In genomic region chr12:13211746-13212482, GRCm38 (mm10) we compare ENCODE assay signal across 8 mouse cellular contexts. TPM values are rescaled to one million over a fixed set of nuclear protein-coding genes. Genes with fewer than 3 reads are reported as not detected.
DNase-seq lines count a peak whose midpoint lies in the region; ATAC-seq lines count a peak whose summit lies in the region.

No protein-coding gene starts in this region.

- H3K36me3 ChIP-seq in kidney, embryonic 16.5 days (ENCODE audit: insufficient read depth, low read length): no peaks in the 10 kb centered on the region
- peaks cover 3% of the 10 kb centered on the region; the same call in 1 of the 2 replicates for H3K36me3 ChIP-seq in limb, embryonic 10.5 days
- peaks cover 3% of the 10 kb centered on the region; the same call in 1 of the 2 replicates for H3K36me3 ChIP-seq in hindbrain, embryonic 13.5 days

- no peaks in the 10 kb centered on the region for H3K9me3 ChIP-seq in kidney, embryonic 16.5 days (ENCODE audit: low read length)
- no peaks in the 10 kb centered on the region for H3K9me3 ChIP-seq in limb, embryonic 10.5 days (replicated peaks)
- no peaks in the 10 kb centered on the region for H3K9me3 ChIP-seq in hindbrain, embryonic 13.5 days

- peak; percentile 24 to 32 for DNase-seq in cerebellum, postnatal 14 days
- peak; percentile 25 for DNase-seq in adrenal gland, adult 8-10 months
- peak; percentile 97 for DNase-seq in heart, adult 11 months
- peak; percentile 29 for DNase-seq in limb, embryonic 10.5 days (ENCODE audit: low spot score)

- H3K27me3 ChIP-seq in kidney, embryonic 16.5 days (ENCODE audit: insufficient read depth, low read length): no peaks in the 10 kb centered on the region
- no peaks in the 10 kb centered on the region for H3K27me3 ChIP-seq in limb, embryonic 10.5 days (ENCODE audit: low read depth, poor library complexity, severe bottlenecking)
- H3K27me3 ChIP-seq in hindbrain, embryonic 13.5 days: peaks cover 5% of the 10 kb centered on the region; the same call in 1 of the 2 replicates

- H3K27ac ChIP-seq in kidney, embryonic 16.5 days (ENCODE audit: low read length): peak overlapping the region; percentile 24
- peak overlapping the region; percentile 66 for H3K27ac ChIP-seq in limb, embryonic 10.5 days
- no peak overlapping the region for H3K27ac ChIP-seq in hindbrain, embryonic 13.5 days

- peaks cover 42% of the 10 kb centered on the region for H3K4me1 ChIP-seq in kidney, embryonic 16.5 days (ENCODE audit: insufficient read depth, low read length)
- H3K4me1 ChIP-seq in limb, embryonic 10.5 days: peaks cover 36% of the 10 kb centered on the region
- peaks cover 18% of the 10 kb centered on the region for H3K4me1 ChIP-seq in hindbrain, embryonic 13.5 days (replicated peaks)

- no peak overlapping the region for H3K4me3 ChIP-seq in kidney, embryonic 16.5 days (ENCODE audit: low read length)
- H3K4me3 ChIP-seq in limb, embryonic 10.5 days: no peak overlapping the region
- H3K4me3 ChIP-seq in hindbrain, embryonic 13.5 days: no peak overlapping the region

- no peak overlapping the region for H3K4me2 ChIP-seq in kidney, embryonic 16.5 days (replicated peaks; ENCODE audit: low read depth, low read length)
- no peak overlapping the region for H3K4me2 ChIP-seq in hindbrain, embryonic 13.5 days

- ATAC-seq in cerebellum, adult (ENCODE audit: insufficient number of reproducible peaks, low FRiP score, low TSS enrichment): no peak
- ATAC-seq in kidney, embryonic 16.5 days (ENCODE audit: low FRiP score, low TSS enrichment): peak; percentile 24; the same call in 1 of the 2 replicates
- ATAC-seq in erythroblast, adult 5-6 weeks (replicated peaks; ENCODE audit: low FRiP score, poor library complexity, severe bottlenecking): no peak
- no peak for ATAC-seq in hindbrain, embryonic 13.5 days (ENCODE audit: low FRiP score)

- 36% methylated on average over 11 of the region's 11 CpGs for WGBS in kidney, embryonic 16.5 days
- 76% methylated on average over 11 of the region's 11 CpGs for WGBS in limb, embryonic 10.5 days
- WGBS in hindbrain, embryonic 13.5 days: 70% methylated on average over 11 of the region's 11 CpGs

- 0 out of 2 replicates have a peak overlapping the region, but pooled peaks have one; percentile 19 for H3K9ac ChIP-seq in kidney, embryonic 16.5 days (replicated peaks; ENCODE audit: low read length)
- H3K9ac ChIP-seq in hindbrain, embryonic 13.5 days: no peak overlapping the region

RNA-seq across cellular contexts. Expression of gene Ddx1, which starts 37.1 kb away (rescaled TPM):
- total RNA-seq in adrenal gland, adult 8-10 months (2022): 10 to 100 TPM; 85.9 to 96.7 (median 88.0) TPM
- polyA plus RNA-seq in kidney, embryonic 16.5 days (2015; fragmentation: Nextera tagmentation; extraction: Ambion mirVana): 151 and 156 TPM in 2 replicates
- polyA plus RNA-seq in limb, embryonic 10.5 days (2016; fragmentation: Nextera tagmentation; extraction: Ambion mirVana): 199 and 208 TPM in 2 replicates
- 10.4 and 30.9 TPM in 2 replicates for total RNA-seq in erythroblast, adult 5-6 weeks (2015; ENCODE audit: low replicate concordance)
- total RNA-seq in erythroblast, adult 5-6 weeks (2017; ENCODE audit: low replicate concordance): 23.3 and 53.0 TPM in 2 replicates
- polyA plus RNA-seq in hindbrain, embryonic 13.5 days (2015; fragmentation: Nextera tagmentation; extraction: Ambion mirVana): 130 TPM in 2 replicates

RNA-seq across cellular contexts. Expression of gene Nbas, which starts 57.0 kb away (rescaled TPM):
- total RNA-seq in adrenal gland, adult 8-10 months (2022): 10 to 100 TPM; 30.2 to 37.3 (median 34.0) TPM
- 12.9 and 14.7 TPM in 2 replicates for polyA plus RNA-seq in kidney, embryonic 16.5 days (2015; fragmentation: Nextera tagmentation; extraction: Ambion mirVana)
- polyA plus RNA-seq in limb, embryonic 10.5 days (2016; fragmentation: Nextera tagmentation; extraction: Ambion mirVana): 15.2 and 18.3 TPM in 2 replicates
- total RNA-seq in erythroblast, adult 5-6 weeks (2015; ENCODE audit: low replicate concordance): 1.3 TPM in 2 replicates
- total RNA-seq in erythroblast, adult 5-6 weeks (2017; ENCODE audit: low replicate concordance): 3.8 and 4.2 TPM in 2 replicates
- polyA plus RNA-seq in hindbrain, embryonic 13.5 days (2015; fragmentation: Nextera tagmentation; extraction: Ambion mirVana): 13.8 and 15.3 TPM in 2 replicates

Comparison
In these comparisons a context has a peak if more than half of its experiments do, and no peak if none do; other contexts are left out.
1. DNase-seq: peak in every context shown above with its lines; median percentile 97 in heart, adult 11 months; 29 in limb, embryonic 10.5 days; 28 in cerebellum, postnatal 14 days; 25 in adrenal gland, adult 8-10 months.